Mouse (Mus musculus) retina, postnatal 1 day (tissue): ENCODE results near the gene Mapk10.
"Not testable (repeated sequence)": the region's sequence is repeated elsewhere in the genome, so short reads cannot be mapped to it uniquely, and the experiment has no call there.

Experiments used
- DNase-seq: peaks from one replicate; pipeline ENCODE4 v3.0.0-alpha.2; 2012

Gene Mapk10

GRCm38 (mm10) chr5:102947061-102947711 is 263.9 kb downstream of the Mapk10 start:
- DNase-seq, result no peak

GRCm38 (mm10) chr5:102946625-102947024 is 264.5 kb downstream of the Mapk10 start:
- no peak for DNase-seq

- not testable (repeated sequence) for DNase-seq
Observed at GRCm38 (mm10) chr5:102943864-102944630, 267.1 kb downstream of the Mapk10 start.

- DNase-seq, result no peak
Observed at GRCm38 (mm10) chr5:102930161-102930560, 281.0 kb downstream of the Mapk10 start.

GRCm38 (mm10) chr5:102926786-102927185 is 284.3 kb downstream of the Mapk10 start:
- DNase-seq, result no peak

GRCm38 (mm10) chr5:102920199-102920598 is 290.9 kb downstream of the Mapk10 start:
- DNase-seq, result no peak

GRCm38 (mm10) chr5:102905441-102906211 is 305.5 kb downstream of the Mapk10 start:
- peak; percentile 18 for DNase-seq

- no peak for DNase-seq
Observed at GRCm38 (mm10) chr5:102904066-102904465, 307.1 kb downstream of the Mapk10 start.

- DNase-seq, result no peak
Observed at GRCm38 (mm10) chr5:102903487-102903886, 307.6 kb downstream of the Mapk10 start.

- DNase-seq, result peak; percentile 39
Observed at GRCm38 (mm10) chr5:102901176-102901575, 310.0 kb downstream of the Mapk10 start.

- DNase-seq, result no peak
Observed at GRCm38 (mm10) chr5:102899680-102900215, 311.4 kb downstream of the Mapk10 start.

GRCm38 (mm10) chr5:102898301-102898700 is 312.8 kb downstream of the Mapk10 start:
- DNase-seq, result no peak

GRCm38 (mm10) chr5:102892226-102892625 is 318.9 kb downstream of the Mapk10 start:
- no peak for DNase-seq

- DNase-seq, result no peak
Observed at GRCm38 (mm10) chr5:102889163-102889488, 322.0 kb downstream of the Mapk10 start.

GRCm38 (mm10) chr5:102888482-102889162 is 322.5 kb downstream of the Mapk10 start:
- no peak for DNase-seq

GRCm38 (mm10) chr5:102875628-102876027 is 335.5 kb downstream of the Mapk10 start:
- DNase-seq, result no peak

- DNase-seq, result peak; percentile 84
Observed at GRCm38 (mm10) chr5:102874605-102875298, 336.4 kb downstream of the Mapk10 start.

- not testable (repeated sequence) for DNase-seq
Observed at GRCm38 (mm10) chr5:102872996-102873395, 338.1 kb downstream of the Mapk10 start.

- DNase-seq, result no peak
Observed at GRCm38 (mm10) chr5:102868196-102868595, 342.9 kb downstream of the Mapk10 start.

- DNase-seq, result no peak
Observed at GRCm38 (mm10) chr5:102859749-102860148, 351.4 kb downstream of the Mapk10 start.

GRCm38 (mm10) chr5:102858047-102858446 is 353.1 kb downstream of the Mapk10 start:
- no peak for DNase-seq
